Mouse (Mus musculus): ENCODE measurements around the gene Supt6.

GRCm38 (mm10) chr11:78240193-78240857 is 5.5 kb downstream of the Supt6 start:
- TF ChIP-seq CTCF (IDR thresholded peaks at IDR 0.05; ENCODE audit: control insufficient read depth, insufficient read depth, low read length) (no peak), POLR2A (IDR thresholded peaks at IDR 0.05; ENCODE audit: borderline replicate concordance, control insufficient read depth, low read depth, low read length) (no peak)
